Mouse (Mus musculus): ENCODE results near the gene Pfkl.

GRCm38 (mm10) chr10:78028129-78028528 is 18.2 kb upstream of the Pfkl start:
- TF ChIP-seq USF1 (IDR thresholded peaks at IDR 0.05; ENCODE audit: low read depth, low read length) (no peak), ETS1 (IDR thresholded peaks at IDR 0.05; ENCODE audit: low read depth, low read length) (no peak), POLR2AphosphoS2 (IDR thresholded peaks at IDR 0.05; ENCODE audit: low read length) (no peak), BHLHE40 (IDR thresholded peaks at IDR 0.05; ENCODE audit: borderline replicate concordance, low read depth, low read length) (no peak), MXI1 (IDR thresholded peaks at IDR 0.05; ENCODE audit: low read depth, low read length) (no peak), ZC3H11A (IDR thresholded peaks at IDR 0.05; ENCODE audit: low read depth, low read length) (peak; percentile 76), CTCF (IDR thresholded peaks at IDR 0.05 in 2 of 3, conservative IDR thresholded peaks at IDR 0.05 in 1 of 3; ENCODE audit: control insufficient read depth in 1 of 3, insufficient read depth in 1 of 3, low read depth in 2 of 3, low read length in 3 of 3, poor library complexity in 1 of 3, severe bottlenecking in 1 of 3) (peak; percentile 77 to 96 (median 96)), MEF2A (IDR thresholded peaks at IDR 0.05; ENCODE audit: extremely low read depth, insufficient replicate concordance, low read depth, low read length, poor library complexity, severe bottlenecking) (no peak), HCFC1 (IDR thresholded peaks at IDR 0.05; ENCODE audit: low read depth, low read length) (no peak)

All from MEL (cell line).